Mouse (Mus musculus): ENCODE measurements around the gene Gstm6. TPM values are rescaled to one million over a fixed set of nuclear protein-coding genes. Genes with fewer than 3 reads are reported as not detected.
"Not testable (repeated sequence)": the region's sequence is repeated elsewhere in the genome, so short reads cannot be mapped to it uniquely, and the experiment has no call there.

Gene Gstm6
- polyA plus RNA-seq, 1 experiment from 2014 or later = 10.9 TPM

DNA sequence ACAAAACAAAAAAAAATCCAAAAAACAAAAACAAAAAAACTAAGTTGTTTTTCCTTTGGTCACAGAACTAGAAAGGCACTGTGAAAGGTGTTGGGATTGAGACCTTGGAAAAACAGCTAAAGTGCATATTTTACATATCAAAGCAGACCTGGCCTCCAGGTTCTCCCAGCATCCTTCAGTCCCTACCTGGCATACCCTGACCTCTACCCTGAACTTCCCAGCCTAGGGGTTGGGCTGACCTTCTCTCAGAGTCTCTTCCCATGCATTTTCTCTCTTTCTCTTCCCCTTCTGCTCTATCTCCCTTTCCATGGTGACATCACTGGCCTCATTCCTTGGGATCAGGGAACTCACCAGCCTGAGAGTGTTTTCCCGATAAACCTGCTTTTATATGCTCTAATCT lies 22.0 kb upstream of the Gstm6 start:
- 85% methylated on average over 1 of the region's 1 CpGs for WGBS
- Histone ChIP-seq H3K27me3 (ENCODE audit: insufficient read depth, poor library complexity, severe bottlenecking) (no peaks in the 10 kb centered on the region), H3K4me3 (no peak overlapping the region), H3K4me1 (replicated peaks) (peaks cover 13% of the 10 kb centered on the region; the same call in 1 of the 2 replicates), H3K27ac (no peak overlapping the region), H3K9me3 (no peaks in the 10 kb centered on the region), H3K36me3 (no peaks in the 10 kb centered on the region)
- no peak for DNase-seq (ENCODE audit: low spot score)

DNA sequence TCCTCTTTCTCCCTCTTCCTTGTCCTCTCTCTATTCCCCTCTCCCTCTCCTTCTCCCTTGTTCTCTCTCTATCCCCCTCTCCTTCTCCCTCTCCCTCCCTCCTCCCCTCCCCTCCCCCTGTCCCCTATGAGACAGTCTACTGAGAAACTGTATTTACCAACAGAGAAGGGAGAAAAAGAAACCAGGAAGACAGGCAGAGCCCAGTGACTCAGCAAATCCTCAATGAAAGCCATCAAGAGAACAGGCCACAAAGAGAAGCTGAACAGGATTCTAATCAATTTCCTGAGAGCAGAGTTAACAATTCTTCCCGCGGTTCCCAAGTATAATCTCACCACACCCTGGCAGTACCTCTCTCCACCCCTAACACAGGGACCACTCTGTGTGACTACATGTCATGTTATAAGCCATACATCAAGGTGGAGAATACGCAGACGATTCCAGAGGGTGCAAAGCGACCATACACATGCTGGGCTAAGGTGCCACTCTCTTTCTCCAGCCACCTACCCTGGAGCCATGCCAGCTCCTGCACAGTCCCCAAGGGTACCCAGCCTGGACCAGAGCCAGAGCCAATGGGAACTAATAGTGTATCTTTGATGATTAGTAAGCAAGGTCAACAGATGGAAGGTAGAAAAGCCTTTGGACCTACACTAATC lies 21.2 kb upstream of the Gstm6 start:
- Histone ChIP-seq H3K9me3 (no peaks in the 10 kb centered on the region), H3K4me3 (no peak overlapping the region), H3K4me1 (replicated peaks) (peaks cover 13% of the 10 kb centered on the region; the same call in 1 of the 2 replicates), H3K36me3 (no peaks in the 10 kb centered on the region), H3K27me3 (ENCODE audit: insufficient read depth, poor library complexity, severe bottlenecking) (no peaks in the 10 kb centered on the region), H3K27ac (0 out of 2 replicates have a peak overlapping the region, but pooled peaks have one; percentile 8)
- DNase-seq (ENCODE audit: low spot score) = no peak
- 78% methylated on average over 5 of the region's 5 CpGs for WGBS

DNA sequence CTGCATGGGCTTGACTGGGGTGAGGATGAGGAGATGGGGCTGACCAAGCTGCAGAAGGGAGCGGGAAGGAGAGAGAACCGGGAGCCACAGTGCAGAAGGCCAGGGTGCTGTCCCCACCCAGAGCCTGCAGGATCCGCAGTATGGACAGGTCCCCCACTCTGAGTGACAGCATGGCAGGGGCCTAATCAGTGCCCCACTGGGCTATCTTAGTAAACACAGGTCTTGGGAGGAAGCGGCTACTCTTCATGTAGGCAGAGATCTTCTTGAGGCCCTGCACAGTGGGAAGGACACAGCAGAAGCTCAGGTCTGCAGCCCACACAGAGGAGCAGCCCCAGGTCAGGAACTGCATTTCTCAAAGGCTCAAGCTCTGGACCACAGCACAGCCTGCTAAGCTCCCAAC lies 20.5 kb upstream of the Gstm6 start:
- H3K27ac ChIP-seq = 0 out of 2 replicates have a peak overlapping the region, but pooled peaks have one; percentile 8
- no peaks in the 10 kb centered on the region for H3K36me3 ChIP-seq
- WGBS = 69% methylated on average over 4 of the region's 4 CpGs
- no peak for DNase-seq (ENCODE audit: low spot score)
- peaks cover 13% of the 10 kb centered on the region; the same call in 1 of the 2 replicates for H3K4me1 ChIP-seq (replicated peaks)
- no peaks in the 10 kb centered on the region for H3K9me3 ChIP-seq
- no peaks in the 10 kb centered on the region for H3K27me3 ChIP-seq (ENCODE audit: insufficient read depth, poor library complexity, severe bottlenecking)
- no peak overlapping the region for H3K4me3 ChIP-seq

DNA sequence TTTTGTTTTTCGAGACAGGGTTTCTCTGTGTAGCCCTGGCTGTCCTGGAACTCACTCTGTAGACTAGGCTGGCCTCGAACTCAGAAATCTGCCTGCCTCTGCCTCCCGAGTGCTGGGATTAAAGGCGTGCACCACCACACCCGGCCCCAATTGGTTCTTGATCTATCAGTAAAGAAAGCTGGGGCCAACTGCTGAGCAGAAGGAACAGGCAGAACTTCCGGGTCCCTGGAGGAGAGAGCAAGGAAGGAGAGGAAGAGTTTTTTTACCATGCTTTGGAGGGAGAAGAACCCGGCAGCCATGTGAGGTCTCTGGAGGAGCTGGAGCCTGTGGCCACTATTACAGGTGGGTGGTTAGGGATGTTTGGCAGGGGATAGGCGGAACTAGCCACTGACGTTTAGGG lies 11.7 kb upstream of the Gstm6 start:
- not testable (repeated sequence) for H3K36me3 ChIP-seq; H3K27ac ChIP-seq; H3K9me3 ChIP-seq; H3K4me3 ChIP-seq; H3K27me3 ChIP-seq (ENCODE audit: insufficient read depth, poor library complexity, severe bottlenecking); DNase-seq (ENCODE audit: low spot score); H3K4me1 ChIP-seq (replicated peaks)
- 93% methylated on average over 9 of the region's 9 CpGs for WGBS

DNA sequence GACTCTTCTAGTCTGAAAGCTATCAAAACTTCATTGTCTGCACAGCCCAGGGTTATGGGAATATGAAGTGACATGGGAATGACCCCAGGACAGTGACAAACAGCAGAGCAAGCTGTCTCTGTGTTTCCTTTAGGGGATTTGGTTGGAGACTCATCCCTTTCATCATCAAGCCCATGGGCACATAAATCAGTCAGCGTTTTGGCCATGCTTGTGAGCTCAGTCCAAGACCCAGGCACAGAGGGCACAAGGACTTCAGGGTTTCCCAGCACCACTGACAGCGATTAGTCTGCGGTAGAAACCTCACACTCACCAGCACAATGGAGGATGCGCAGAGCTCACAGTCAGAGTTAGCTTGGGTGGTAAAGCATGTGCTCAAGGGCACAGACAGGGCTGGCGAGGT lies 10.4 kb upstream of the Gstm6 start:
- WGBS = 87% methylated on average over 5 of the region's 5 CpGs
- DNase-seq (ENCODE audit: low spot score) = no peak
- H3K27ac ChIP-seq = no peak overlapping the region
- no peaks in the 10 kb centered on the region for H3K27me3 ChIP-seq (ENCODE audit: insufficient read depth, poor library complexity, severe bottlenecking)
- H3K4me1 ChIP-seq (replicated peaks) = peaks cover 8% of the 10 kb centered on the region; the same call in 1 of the 2 replicates
- H3K9me3 ChIP-seq = no peaks in the 10 kb centered on the region
- no peaks in the 10 kb centered on the region for H3K36me3 ChIP-seq
- H3K4me3 ChIP-seq = no peak overlapping the region

DNA sequence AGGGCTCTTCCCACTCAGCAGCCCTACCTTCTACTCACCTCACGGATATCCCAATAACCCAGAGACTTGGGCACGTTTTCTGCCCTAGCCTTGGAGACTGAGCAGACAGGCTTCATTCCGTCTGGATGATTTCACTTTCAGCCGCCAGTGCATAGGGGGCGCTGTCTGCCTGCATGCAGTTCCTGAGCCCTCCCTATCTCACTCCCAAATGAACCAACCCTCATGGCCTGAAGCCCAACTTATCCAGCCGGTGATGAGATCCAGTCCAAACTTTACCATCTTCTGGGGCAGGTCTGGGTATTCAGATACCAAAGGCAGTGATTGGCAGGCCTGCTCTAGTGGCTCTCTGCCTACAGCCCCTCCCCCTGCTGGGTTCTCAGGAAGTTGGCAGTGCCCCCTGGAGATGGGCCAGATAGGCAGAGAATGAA lies 9.8 kb upstream of the Gstm6 start:
- H3K27me3 ChIP-seq (ENCODE audit: insufficient read depth, poor library complexity, severe bottlenecking) = no peaks in the 10 kb centered on the region
- H3K4me3 ChIP-seq = no peak overlapping the region
- 21% methylated on average over 6 of the region's 6 CpGs for WGBS
- DNase-seq (ENCODE audit: low spot score) = peak; percentile 43
- H3K9me3 ChIP-seq = no peaks in the 10 kb centered on the region
- H3K27ac ChIP-seq = no peak overlapping the region
- H3K36me3 ChIP-seq = no peaks in the 10 kb centered on the region
- peaks cover 7% of the 10 kb centered on the region; the same call in 1 of the 2 replicates for H3K4me1 ChIP-seq (replicated peaks)

DNA sequence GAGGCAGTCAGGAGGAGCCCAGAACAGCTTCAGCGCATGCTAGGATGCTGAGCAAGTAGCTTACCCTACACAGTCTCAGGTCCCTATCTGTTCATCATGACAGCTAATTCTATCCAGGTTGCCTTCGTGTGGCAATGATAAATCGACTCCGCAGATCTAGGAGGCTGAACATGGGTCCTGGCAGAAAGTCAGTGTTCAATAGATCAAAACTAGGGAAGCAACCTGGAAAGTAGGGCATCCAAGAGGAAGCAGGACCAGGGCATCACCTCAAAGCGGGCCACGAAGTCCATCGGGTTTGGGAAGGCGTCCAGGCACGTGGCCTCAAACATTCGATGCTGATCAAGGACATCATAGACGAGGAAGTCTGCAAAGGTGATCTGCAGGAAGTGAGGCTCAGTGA lies 7.0 kb upstream of the Gstm6 start:
- WGBS = 86% methylated on average over 11 of the region's 11 CpGs

DNA sequence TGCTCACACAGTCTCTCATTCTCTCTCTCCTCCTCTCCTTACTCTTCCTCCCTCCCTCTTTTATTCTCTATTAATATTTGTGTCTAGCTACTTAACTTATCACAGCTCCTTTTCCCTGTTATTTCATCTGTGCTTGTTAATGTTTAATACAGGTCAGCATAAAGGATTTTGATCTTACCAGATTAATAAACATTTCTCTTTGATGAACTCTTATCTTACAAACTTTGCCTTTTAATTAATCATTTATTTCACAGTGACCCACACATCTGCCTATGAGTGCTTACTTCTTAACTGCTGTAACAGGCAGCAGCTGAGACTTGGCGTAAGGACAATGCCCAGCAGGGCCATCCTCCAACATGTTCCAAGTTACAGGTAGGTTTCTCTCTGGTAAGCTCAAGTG lies 5.9 kb upstream of the Gstm6 start:
- WGBS = 95% methylated on average over 1 of the region's 1 CpGs

More for the DNA sequence above, 7.0 kb upstream of the Gstm6 start:
- Histone ChIP-seq H3K27me3 (ENCODE audit: insufficient read depth, poor library complexity, severe bottlenecking) (no peaks in the 10 kb centered on the region), H3K36me3 (no peaks in the 10 kb centered on the region), H3K9me3 (no peaks in the 10 kb centered on the region), H3K27ac (no peak overlapping the region), H3K4me3 (no peak overlapping the region), H3K4me1 (replicated peaks) (peaks cover 6% of the 10 kb centered on the region; the same call in 1 of the 2 replicates)
- no peak for DNase-seq (ENCODE audit: low spot score)

DNA sequence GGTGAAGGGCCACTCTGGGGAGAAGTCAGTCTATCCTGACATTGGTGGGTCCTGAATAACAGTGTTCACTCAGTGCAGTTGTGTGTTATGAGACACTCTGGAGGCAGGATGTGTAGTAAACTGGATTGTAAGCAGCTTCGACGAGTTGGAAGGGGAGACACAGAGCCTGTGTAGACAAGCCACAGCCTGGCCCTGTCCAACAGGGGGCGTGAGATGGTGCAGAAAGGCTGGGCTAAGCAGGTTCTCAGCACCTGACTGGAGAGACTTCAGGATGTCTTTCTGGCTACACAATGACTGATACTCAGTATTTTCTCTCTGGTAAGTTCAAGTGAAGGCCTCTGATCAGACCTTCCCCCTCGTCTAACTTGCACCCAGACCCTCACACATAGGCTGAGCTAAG lies 2.2 kb upstream of the Gstm6 start:
- 52% methylated on average over 4 of the region's 4 CpGs for WGBS

More for the DNA sequence above, 5.9 kb upstream of the Gstm6 start:
- H3K27ac ChIP-seq; H3K9me3 ChIP-seq; H3K27me3 ChIP-seq (ENCODE audit: insufficient read depth, poor library complexity, severe bottlenecking); DNase-seq (ENCODE audit: low spot score); H3K4me1 ChIP-seq (replicated peaks); H3K36me3 ChIP-seq; H3K4me3 ChIP-seq: not testable (repeated sequence)

DNA sequence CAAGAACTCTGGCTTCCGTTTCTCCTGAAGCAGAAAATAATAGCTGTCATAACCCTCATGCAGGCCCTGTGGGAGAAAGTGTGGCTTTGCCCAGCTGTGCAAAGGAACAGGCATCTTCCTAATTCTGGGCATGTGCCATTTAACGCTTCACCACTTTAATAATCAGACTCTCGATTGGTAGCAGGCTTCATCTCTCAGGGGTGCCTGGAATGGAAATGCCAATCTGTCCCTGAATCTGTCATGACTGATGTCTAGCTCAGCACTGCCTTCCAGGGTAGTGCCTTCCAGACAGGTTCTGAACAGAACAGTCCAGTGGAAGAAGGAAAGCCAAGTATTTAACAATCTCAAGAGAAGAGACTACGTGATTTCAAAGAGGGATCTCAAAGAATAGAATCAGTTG lies 2.3 kb downstream of the Gstm6 start:
- Histone ChIP-seq H3K27ac (no peak overlapping the region), H3K27me3 (ENCODE audit: insufficient read depth, poor library complexity, severe bottlenecking) (peaks cover 5% of the 10 kb centered on the region; the same call in 1 of the 2 replicates), H3K36me3 (no peaks in the 10 kb centered on the region), H3K4me3 (no peak overlapping the region), H3K9me3 (no peaks in the 10 kb centered on the region), H3K4me1 (replicated peaks) (peaks cover 17% of the 10 kb centered on the region)
- 85% methylated on average over 4 of the region's 4 CpGs for WGBS
- DNase-seq (ENCODE audit: low spot score) = no peak

More for the DNA sequence above, 2.2 kb upstream of the Gstm6 start:
- H3K27ac ChIP-seq = no peak overlapping the region
- no peaks in the 10 kb centered on the region; the same call in 1 of the 2 replicates for H3K27me3 ChIP-seq (ENCODE audit: insufficient read depth, poor library complexity, severe bottlenecking)
- H3K4me3 ChIP-seq = no peak overlapping the region
- H3K4me1 ChIP-seq (replicated peaks) = peaks cover 10% of the 10 kb centered on the region
- H3K9me3 ChIP-seq = no peaks in the 10 kb centered on the region
- no peaks in the 10 kb centered on the region for H3K36me3 ChIP-seq
- DNase-seq (ENCODE audit: low spot score) = no peak

DNA sequence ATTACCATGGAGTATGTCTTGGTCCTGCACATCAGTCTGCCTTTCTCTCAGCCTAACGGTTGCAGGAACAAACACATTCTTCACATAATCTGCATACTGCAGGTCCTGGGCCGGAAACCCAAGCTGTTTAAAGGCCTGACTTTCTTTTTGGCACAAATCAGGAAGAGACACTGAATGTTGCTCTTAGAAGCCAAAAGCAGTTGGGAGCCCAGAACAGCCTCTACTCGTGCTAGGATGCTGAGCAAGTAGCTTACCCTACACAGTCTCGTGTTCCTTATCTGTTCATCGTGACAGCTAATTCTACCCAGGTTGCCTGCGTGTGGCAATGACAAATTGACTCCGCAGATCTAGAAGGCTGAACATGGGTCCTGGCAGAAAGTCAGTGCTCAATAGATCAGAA lies 3.0 kb downstream of the Gstm6 start:
- Histone ChIP-seq H3K9me3 (no peaks in the 10 kb centered on the region), H3K27me3 (ENCODE audit: insufficient read depth, poor library complexity, severe bottlenecking) (peaks cover 5% of the 10 kb centered on the region; the same call in 1 of the 2 replicates), H3K36me3 (no peaks in the 10 kb centered on the region), H3K4me1 (replicated peaks) (peaks cover 17% of the 10 kb centered on the region), H3K4me3 (no peak overlapping the region), H3K27ac (no peak overlapping the region)
- DNase-seq (ENCODE audit: low spot score) = no peak
- WGBS = 80% methylated on average over 7 of the region's 7 CpGs

DNA sequence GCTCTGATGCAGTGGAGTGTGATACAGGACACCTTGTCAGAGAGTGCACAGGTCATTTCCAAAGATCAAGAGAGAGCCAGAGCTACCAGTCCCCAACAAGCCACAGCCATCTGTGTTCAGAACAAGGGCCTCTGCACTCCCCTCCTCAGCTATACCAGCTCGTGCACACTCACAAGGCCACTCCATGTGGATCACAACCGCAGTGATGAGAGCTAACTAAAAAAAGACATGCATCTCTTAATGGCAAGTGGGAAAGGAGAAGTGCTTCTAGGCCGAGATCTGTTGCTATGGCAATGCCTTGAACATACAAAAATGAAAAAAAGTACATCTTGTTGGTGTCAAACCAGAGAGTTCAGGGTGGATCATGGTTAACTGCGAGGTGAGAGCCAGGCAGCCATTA lies 3.7 kb downstream of the Gstm6 start:
- WGBS = 79% methylated on average over 4 of the region's 4 CpGs
- Histone ChIP-seq H3K9me3 (no peaks in the 10 kb centered on the region), H3K27me3 (ENCODE audit: insufficient read depth, poor library complexity, severe bottlenecking) (0 out of 2 replicates have a peak, but pooled peaks cover 5% of the 10 kb centered on the region), H3K27ac (no peak overlapping the region), H3K4me3 (no peak overlapping the region), H3K4me1 (replicated peaks) (peaks cover 17% of the 10 kb centered on the region), H3K36me3 (no peaks in the 10 kb centered on the region)
- DNase-seq (ENCODE audit: low spot score) = no peak

DNA sequence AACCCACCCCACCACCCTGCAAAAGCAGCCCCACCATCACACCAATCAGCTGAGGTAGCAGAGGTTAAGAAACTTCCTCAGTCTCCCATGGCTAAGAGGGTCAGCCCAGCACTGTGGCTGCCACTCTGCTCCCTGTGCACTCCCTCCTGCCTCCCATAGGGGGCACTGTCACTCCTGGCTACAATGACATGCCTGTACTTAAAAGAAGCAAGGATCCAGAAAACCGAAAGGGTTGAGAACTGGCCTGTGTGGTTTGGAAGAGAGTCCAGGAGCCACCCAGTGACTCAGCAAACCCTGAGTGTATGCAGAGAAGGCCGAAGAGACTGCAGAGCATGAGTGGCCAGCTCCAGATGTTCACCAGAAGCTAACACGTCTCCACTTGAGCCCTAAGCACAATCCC lies 4.1 kb downstream of the Gstm6 start:
- Histone ChIP-seq H3K27ac (no peak overlapping the region), H3K9me3 (no peaks in the 10 kb centered on the region), H3K4me3 (no peak overlapping the region), H3K27me3 (ENCODE audit: insufficient read depth, poor library complexity, severe bottlenecking) (0 out of 2 replicates have a peak, but pooled peaks cover 5% of the 10 kb centered on the region), H3K4me1 (replicated peaks) (peaks cover 17% of the 10 kb centered on the region), H3K36me3 (no peaks in the 10 kb centered on the region)
- peak; percentile 63 for DNase-seq (ENCODE audit: low spot score)
- 51% methylated on average over 3 of the region's 3 CpGs for WGBS
